Comparison of ENCODE assay signal across 17 mouse cellular contexts in the genomic region with DNA sequence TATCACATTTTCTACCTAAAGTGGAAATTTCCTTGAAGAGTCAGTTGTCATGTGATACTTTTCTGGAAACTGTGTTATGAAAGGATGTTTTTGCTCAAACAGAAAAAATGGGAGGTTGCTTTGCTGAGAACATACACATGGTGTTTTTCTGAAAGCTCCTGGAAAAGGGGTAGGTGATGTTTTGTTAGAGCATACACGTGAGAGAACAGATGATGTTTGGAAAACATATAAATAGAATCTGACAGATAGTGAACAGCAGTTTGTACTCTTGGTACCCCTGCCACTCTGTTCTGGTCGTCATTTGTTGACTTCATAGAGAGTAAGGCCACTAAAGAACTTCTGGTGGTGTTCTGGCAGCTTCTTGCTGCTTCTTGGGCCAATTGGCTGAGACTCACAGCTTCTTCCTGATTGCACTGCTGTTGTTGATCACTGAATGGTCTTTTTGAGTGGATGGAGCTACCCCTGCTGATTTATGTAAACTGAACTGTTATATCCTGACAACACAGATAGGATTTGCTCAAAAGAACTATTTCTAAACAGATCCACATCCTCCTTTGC. TPM values are rescaled to one million over a fixed set of nuclear protein-coding genes. Genes with fewer than 3 reads are reported as not detected.
DNase-seq lines count a peak whose midpoint lies in the region; ATAC-seq and TF ChIP-seq lines count a peak whose summit lies in the region.
"Had no signal": no experiment of that assay in that cellular context is flagged by ENCODE, and none has a peak within 500 bp of the region (broad histone marks: within the 10 kb centered on the region; RNA-seq: fewer than 3 reads in every experiment).

No protein-coding gene starts in this region.

- H3K4me1 ChIP-seq in stomach, postnatal 0 days (replicated peaks; ENCODE audit: control insufficient read depth, insufficient read depth), result no peaks in the 10 kb centered on the region
- peaks cover 8% of the 10 kb centered on the region for H3K4me1 ChIP-seq in hindbrain, embryonic 10.5 days (replicated peaks)
- H3K4me1 ChIP-seq: heart, embryonic 15.5 days had no signal

- no peaks in the 10 kb centered on the region for H3K36me3 ChIP-seq in stomach, postnatal 0 days (ENCODE audit: control insufficient read depth, insufficient read depth, low read length)
- H3K36me3 ChIP-seq in hindbrain, embryonic 10.5 days, result no peaks in the 10 kb centered on the region
- H3K36me3 ChIP-seq: heart, embryonic 15.5 days had no signal

- H3K27me3 ChIP-seq in stomach, postnatal 0 days (ENCODE audit: control insufficient read depth, insufficient read depth, low read length), result no peaks in the 10 kb centered on the region
- H3K27me3 ChIP-seq in hindbrain, embryonic 10.5 days (ENCODE audit: insufficient read depth, poor library complexity, severe bottlenecking), result no peaks in the 10 kb centered on the region
- H3K27me3 ChIP-seq: heart, embryonic 15.5 days had no signal

- TF ChIP-seq EP300 in stomach, postnatal 0 days (optimal IDR thresholded peaks at IDR 0.05), result no peak

- H3K4me3 ChIP-seq in stomach, postnatal 0 days (ENCODE audit: low read depth, low read length), result no peak overlapping the region
- no peak overlapping the region for H3K4me3 ChIP-seq in hindbrain, embryonic 10.5 days
- H3K4me3 ChIP-seq: heart, embryonic 15.5 days had no signal

- H3K9ac ChIP-seq in stomach, postnatal 0 days (ENCODE audit: low read length), result no peak overlapping the region
- H3K9ac ChIP-seq: heart, embryonic 15.5 days had no signal

- WGBS in stomach, postnatal 0 days, result 22% methylated on average over 2 of the region's 2 CpGs
- WGBS in hindbrain, embryonic 10.5 days, result 70% methylated on average over 2 of the region's 2 CpGs

- no peaks in the 10 kb centered on the region for H3K9me3 ChIP-seq in stomach, postnatal 0 days (ENCODE audit: control insufficient read depth, low read length)
- H3K9me3 ChIP-seq in hindbrain, embryonic 10.5 days, result no peaks in the 10 kb centered on the region
- H3K9me3 ChIP-seq: heart, embryonic 15.5 days had no signal

- peak; percentile 7 to 23 for DNase-seq in layer of hippocampus, adult 18-20 months (ENCODE audit: low spot score in 2 of 2)
- DNase-seq in layer of hippocampus, adult 11-12 months (ENCODE audit: low spot score), result no peak
- DNase-seq in CD4-positive, CD25-positive, alpha-beta regulatory T cell, adult 2 months (ENCODE audit: low read depth, low spot score), result peak; percentile 47
- DNase-seq in induced T-regulatory cell, adult 2 months (ENCODE audit: low read depth), result peak; percentile 43
- no peak for DNase-seq in stomach, postnatal 0 days (ENCODE audit: low spot score)
- no peak for DNase-seq in hindbrain, embryonic 10.5 days (ENCODE audit: low spot score)
- no peak for DNase-seq in retina, postnatal 1 day
- DNase-seq: adrenal gland, adult 2 months had no signal

- TF ChIP-seq CTCF in stomach, postnatal 0 days (IDR thresholded peaks at IDR 0.05; ENCODE audit: low read depth), result no peak

- no peak overlapping the region for H3K4me2 ChIP-seq in stomach, postnatal 0 days (replicated peaks; ENCODE audit: low read depth)
- H3K4me2 ChIP-seq: heart, embryonic 15.5 days had no signal

- H3K27ac ChIP-seq in stomach, postnatal 0 days (replicated peaks), result no peak overlapping the region
- H3K27ac ChIP-seq in hindbrain, embryonic 10.5 days, result no peak overlapping the region
- H3K27ac ChIP-seq: heart, embryonic 15.5 days; hindbrain, postnatal 0 days had no signal

- ATAC-seq in activated CD4-positive, CD25-positive, alpha-beta regulatory T cell, adult 4 months, result peak; percentile 40
- no peak for ATAC-seq in stomach, postnatal 0 days (ENCODE audit: low FRiP score, low TSS enrichment)
- ATAC-seq: hindbrain, postnatal 0 days; Patski had no signal

RNA-seq across cellular contexts. Expression of gene Ms4a4d, which starts 2.6 kb away (rescaled TPM):
- not detected for total RNA-seq in layer of hippocampus, adult 18-20 months (2021)
- 1 to 10 TPM; 4.1 to 4.9 TPM for polyA plus RNA-seq in activated CD4-positive, CD25-positive, alpha-beta regulatory T cell, adult 4 months (2017; shearing (Covaris generic))
- 8.6 and 9.1 TPM in 2 replicates for polyA plus RNA-seq in stomach, postnatal 0 days (2015; fragmentation: Nextera tagmentation; extraction: Ambion mirVana)
- polyA plus RNA-seq in hindbrain, embryonic 10.5 days (2016; fragmentation: Nextera tagmentation; extraction: Ambion mirVana), result 0.39 and 0.72 TPM in 2 replicates
- total RNA-seq: hindbrain, postnatal 0 days; left cerebral cortex, adult 18-20 months; megakaryocyte-erythroid progenitor cell, adult 5-6 weeks had no signal
- polyA plus RNA-seq: hindbrain, postnatal 0 days had no signal

RNA-seq across cellular contexts. Expression of gene Ms4a6b, which starts 17.7 kb away (rescaled TPM):
- 1 to 10 TPM; 1.2 to 2.1 TPM for total RNA-seq in layer of hippocampus, adult 18-20 months (2021)
- polyA plus RNA-seq in activated CD4-positive, CD25-positive, alpha-beta regulatory T cell, adult 4 months (2017; shearing (Covaris generic)), result 1,000 to 10,000 TPM; 1,243 to 1,295 TPM
- polyA plus RNA-seq in stomach, postnatal 0 days (2015; fragmentation: Nextera tagmentation; extraction: Ambion mirVana), result 6.6 and 6.9 TPM in 2 replicates
- polyA plus RNA-seq in hindbrain, embryonic 10.5 days (2016; fragmentation: Nextera tagmentation; extraction: Ambion mirVana), result 2.5 and 3.5 TPM in 2 replicates
- polyA plus RNA-seq: Patski had no signal

RNA-seq across cellular contexts. Expression of gene Gm8369, which starts 48.2 kb away (rescaled TPM):
- under 1 TPM in 1 of 2 experiments, not detected in 1; 0.20 TPM for total RNA-seq in layer of hippocampus, adult 18-20 months (2021)
- 100 to 1,000 TPM; 497 to 564 TPM for polyA plus RNA-seq in activated CD4-positive, CD25-positive, alpha-beta regulatory T cell, adult 4 months (2017; shearing (Covaris generic))
- 0.16 and 0.19 TPM in 2 replicates for polyA plus RNA-seq in stomach, postnatal 0 days (2015; fragmentation: Nextera tagmentation; extraction: Ambion mirVana)
- polyA plus RNA-seq in hindbrain, embryonic 10.5 days (2016; fragmentation: Nextera tagmentation; extraction: Ambion mirVana), result not detected in 2 replicates
- total RNA-seq: adrenal gland, adult 2 months; hindbrain, postnatal 0 days had no signal
- polyA plus RNA-seq: adrenal gland, adult 2 months; heart, embryonic 15.5 days; hindbrain, postnatal 0 days; kidney, embryonic 14.5 days; limb, embryonic 11.5 days; neural tube, embryonic 14.5 days; Patski had no signal

Comparison
In these comparisons a context has a peak if more than half of its experiments do, and no peak if none do; other contexts are left out.
1. DNase-seq: peak in layer of hippocampus, adult 18-20 months (2 of 2), CD4-positive, CD25-positive, alpha-beta regulatory T cell, adult 2 months (single experiment) and induced T-regulatory cell, adult 2 months (single experiment); none in layer of hippocampus, adult 11-12 months (single experiment), stomach, postnatal 0 days (single experiment), hindbrain, embryonic 10.5 days (single experiment) and retina, postnatal 1 day (single experiment).
2. RNA of gene Ms4a6b, which starts 17.7 kb away (polyA plus RNA-seq): 1,243 to 1,295 TPM in activated CD4-positive, CD25-positive, alpha-beta regulatory T cell, adult 4 months; 6.6 to 6.9 TPM in stomach, postnatal 0 days and 2.5 to 3.5 TPM in hindbrain, embryonic 10.5 days; every median in the first group is over 100 times any median in the second.
3. RNA of gene Gm8369, which starts 48.2 kb away (polyA plus RNA-seq): 497 to 564 TPM in activated CD4-positive, CD25-positive, alpha-beta regulatory T cell, adult 4 months; 0.16 to 0.19 TPM in stomach, postnatal 0 days and not detected in hindbrain, embryonic 10.5 days; every median in the first group is over 100 times any median in the second.